Mouse (Mus musculus) erythroblast, embryonic 14.5 days (primary cell): ENCODE results near the gene Zfp839. TPM values are rescaled to one million over a fixed set of nuclear protein-coding genes. Genes with fewer than 3 reads are reported as not detected.

ENCODE experiments used
- H3K27me3 ChIP-seq: 2 replicates; pipeline ENCODE4 v1.6.1; 2012; ENCODE audit warnings: inconsistent platforms; ENCODE audit not compliant: control insufficient read depth
- H3K36me3 ChIP-seq: 2 replicates; pipeline ENCODE4 v1.6.1; 2012; ENCODE audit warnings: mild to moderate bottlenecking, inconsistent platforms; ENCODE audit not compliant: control insufficient read depth
- H3K4me1 ChIP-seq: 2 replicates; pipeline ENCODE4 v1.6.1; 2012; ENCODE audit warnings: inconsistent platforms; ENCODE audit not compliant: control insufficient read depth
- H3K4me3 ChIP-seq: replicated peaks from 2 replicates; pipeline ENCODE3; 2012; ENCODE audit warnings: moderate library complexity, mild to moderate bottlenecking, inconsistent platforms
- H3K9me3 ChIP-seq: 2 replicates; pipeline ENCODE4 v1.6.1; 2012; ENCODE audit warnings: low read length, inconsistent platforms, mixed read lengths; ENCODE audit not compliant: control insufficient read depth
- GATA1 ChIP-seq: IDR thresholded peaks from 2 replicates; pipeline ENCODE4 v1.6.1; 2012; ENCODE audit warnings: low read length, inconsistent platforms, mixed read lengths
- TAL1 ChIP-seq: IDR thresholded peaks from 3 replicates; pipeline ENCODE4 v1.6.1; 2012; ENCODE audit warnings: low read length, inconsistent platforms, mixed read lengths
- polyA plus RNA-seq: library from polyadenylated mRNA; stranded (reverse); fragments of >175 nt; gene quantifications from 2 replicates; pipeline ENCODE4 v1.2.3, GENCODE M21; 2012

Zfp839 gene
- polyA plus RNA-seq, 1 experiment, result 0.13 TPM

GRCm38 (mm10) chr12:110888606-110889005, 38.6 kb downstream of the Zfp839 start:
- no peaks in the 10 kb centered on the region for H3K9me3 ChIP-seq
- peaks cover 74% of the 10 kb centered on the region for H3K4me1 ChIP-seq
- H3K27me3 ChIP-seq, result no peaks in the 10 kb centered on the region
- TF ChIP-seq TAL1 (no peak), GATA1 (no peak)
- H3K36me3 ChIP-seq, result peaks cover 32% of the 10 kb centered on the region
- peak overlapping the region; percentile 90 for H3K4me3 ChIP-seq

- TF ChIP-seq GATA1 (no peak), TAL1 (no peak)
- Histone ChIP-seq H3K4me1 (peaks cover 72% of the 10 kb centered on the region), H3K36me3 (peaks cover 25% of the 10 kb centered on the region), H3K27me3 (no peaks in the 10 kb centered on the region), H3K9me3 (no peaks in the 10 kb centered on the region), H3K4me3 (peak within 1 kb of the TSS; percentile 90)
Measured at GRCm38 (mm10) chr12:110889036-110890020, 39.3 kb downstream of the Zfp839 start, which contains the start of the genes Cinp and Tecpr2. TSS of gene Cinp (minus strand) at chr12:110889145. TSS of gene Tecpr2 (plus strand) at chr12:110889264.

GRCm38 (mm10) chr12:110891887-110892286, 41.8 kb downstream of the Zfp839 start:
- Histone ChIP-seq H3K4me3 (no peak overlapping the region), H3K36me3 (peaks cover 14% of the 10 kb centered on the region), H3K9me3 (no peaks in the 10 kb centered on the region), H3K4me1 (peaks cover 58% of the 10 kb centered on the region), H3K27me3 (no peaks in the 10 kb centered on the region)
- no peak for TF ChIP-seq TAL1
- no peak for TF ChIP-seq GATA1

GRCm38 (mm10) chr12:110902106-110902505, 52.1 kb downstream of the Zfp839 start:
- peaks cover 18% of the 10 kb centered on the region for H3K36me3 ChIP-seq
- no peaks in the 10 kb centered on the region for H3K27me3 ChIP-seq
- no peak overlapping the region for H3K4me3 ChIP-seq
- TF ChIP-seq GATA1 (no peak), TAL1 (no peak)
- H3K4me1 ChIP-seq, result no peaks in the 10 kb centered on the region
- no peaks in the 10 kb centered on the region for H3K9me3 ChIP-seq

- TF ChIP-seq GATA1 (no peak), TAL1 (no peak)
- H3K36me3 ChIP-seq, result peaks cover 17% of the 10 kb centered on the region
- H3K9me3 ChIP-seq, result no peaks in the 10 kb centered on the region
Measured at GRCm38 (mm10) chr12:110903536-110903935, 53.5 kb downstream of the Zfp839 start.

DNA sequence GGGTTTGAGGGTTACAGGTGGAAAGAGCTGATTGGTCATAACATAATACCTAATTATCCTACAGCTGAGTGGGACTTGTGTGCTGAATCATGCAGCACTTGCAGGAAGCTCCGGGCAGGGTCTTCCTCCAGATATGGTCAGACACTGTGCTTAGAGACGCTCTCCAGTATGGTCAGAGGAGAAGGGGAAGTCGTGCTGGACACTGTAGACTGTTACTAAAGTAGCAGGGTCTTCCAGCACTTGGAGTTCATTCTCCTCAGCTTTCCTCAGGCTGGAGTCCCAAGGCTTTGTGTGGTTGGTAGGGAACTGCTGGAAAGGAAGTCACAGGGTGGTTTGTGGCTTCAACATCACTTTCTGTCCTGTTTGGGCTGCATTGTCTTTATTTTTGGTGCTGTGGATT, 57.8 kb downstream of the Zfp839 start:
- Histone ChIP-seq H3K9me3 (no peaks in the 10 kb centered on the region), H3K36me3 (peaks cover 9% of the 10 kb centered on the region), H3K27me3 (no peaks in the 10 kb centered on the region), H3K4me3 (no peak overlapping the region), H3K4me1 (peaks cover 2% of the 10 kb centered on the region; the same call in 1 of the 2 replicates)
- TF ChIP-seq GATA1, result no peak
- no peak for TF ChIP-seq TAL1

More at GRCm38 (mm10) chr12:110903536-110903935, 53.5 kb downstream of the Zfp839 start:
- no peak overlapping the region for H3K4me3 ChIP-seq
- no peaks in the 10 kb centered on the region for H3K27me3 ChIP-seq
- H3K4me1 ChIP-seq, result peaks cover 2% of the 10 kb centered on the region; the same call in 1 of the 2 replicates

DNA sequence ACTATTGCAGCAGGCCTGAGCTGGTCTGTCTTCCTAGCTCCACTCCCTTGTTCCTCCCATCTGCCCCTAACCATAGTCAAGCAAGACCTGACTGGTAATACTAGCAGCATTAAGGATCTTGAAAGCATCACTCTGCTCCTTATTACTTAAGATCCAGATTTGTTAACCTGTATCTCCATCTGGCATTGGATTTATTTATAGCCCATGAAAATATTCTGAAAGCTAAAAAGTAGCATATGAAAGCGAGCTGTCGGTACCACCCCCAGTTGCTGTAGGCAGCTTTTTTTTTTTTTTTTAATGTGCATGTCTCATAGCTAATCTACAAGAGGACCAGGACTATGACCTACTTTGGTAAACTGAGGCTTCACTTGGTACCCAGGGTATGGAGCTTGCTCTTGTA, 59.9 kb downstream of the Zfp839 start:
- Histone ChIP-seq H3K27me3 (no peaks in the 10 kb centered on the region), H3K4me3 (no peak overlapping the region), H3K4me1 (peaks cover 2% of the 10 kb centered on the region; the same call in 1 of the 2 replicates), H3K36me3 (peaks cover 14% of the 10 kb centered on the region), H3K9me3 (no peaks in the 10 kb centered on the region)
- TF ChIP-seq GATA1, result no peak

DNA sequence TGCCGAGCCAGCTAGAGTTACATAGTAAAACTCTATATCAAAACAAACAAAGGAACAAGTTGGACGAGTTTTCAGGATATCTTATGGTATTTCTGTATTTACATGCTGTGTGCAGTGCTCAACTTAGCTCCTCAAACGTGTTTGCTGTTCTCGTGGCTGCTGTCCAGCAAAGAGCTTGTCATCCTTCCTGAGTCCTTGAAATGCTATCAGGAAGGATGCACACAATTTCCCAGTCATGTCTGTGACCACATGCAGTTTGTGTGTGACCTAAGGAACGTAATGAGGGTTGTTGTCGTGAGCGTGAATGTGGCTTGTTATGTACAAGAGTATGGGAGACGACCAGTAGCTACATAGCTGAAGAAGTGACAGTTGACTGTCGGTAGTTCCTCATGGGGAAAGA, 65.7 kb downstream of the Zfp839 start:
- Histone ChIP-seq H3K9me3 (no peaks in the 10 kb centered on the region), H3K4me1 (peaks cover 3% of the 10 kb centered on the region; the same call in 1 of the 2 replicates), H3K4me3 (no peak overlapping the region), H3K27me3 (no peaks in the 10 kb centered on the region), H3K36me3 (peaks cover 55% of the 10 kb centered on the region)
- TF ChIP-seq GATA1, result no peak
- TF ChIP-seq TAL1, result no peak

Other genes starting within 250 kb of the Zfp839 start
- 38.7 and 45.7 TPM in 2 replicates for gene Dync1h1, start 248.8 kb upstream of the Zfp839 start, polyA plus RNA-seq
- gene 1700001K19Rik, start 167.6 kb upstream of the Zfp839 start, polyA plus RNA-seq, result not detected in 2 replicates
- 16.7 and 20.5 TPM in 2 replicates for gene Hsp90aa1, start 147.5 kb upstream of the Zfp839 start, polyA plus RNA-seq
- 0.67 and 1.6 TPM in 2 replicates for gene Wdr20, start 112.3 kb upstream of the Zfp839 start, polyA plus RNA-seq
- gene Mok, start 9.3 kb upstream of the Zfp839 start, polyA plus RNA-seq, result 0.06 TPM in 1 of 2 replicates, not detected in the other
- gene Cinp, start 38.9 kb downstream of the Zfp839 start, polyA plus RNA-seq, result 1.1 TPM in 2 replicates
- gene Tecpr2, start 39.0 kb downstream of the Zfp839 start, polyA plus RNA-seq, result 0.13 and 0.16 TPM in 2 replicates
- gene Ankrd9, start 128.8 kb downstream of the Zfp839 start, polyA plus RNA-seq, result 11.8 and 12.2 TPM in 2 replicates
- gene Rcor1, start 189.1 kb downstream of the Zfp839 start, polyA plus RNA-seq, result 0.31 and 0.44 TPM in 2 replicates